Mouse (Mus musculus) liver, postnatal 0 days (tissue): ENCODE results near the gene Gipc3. TPM values are rescaled to one million over a fixed set of nuclear protein-coding genes. Genes with fewer than 3 reads are reported as not detected.

Source experiments
- ATAC-seq: fragments of 200-750 bp; cut with Nextera tagmentation; 2 replicates; pipeline ENCODE4 v1.8.0; 2017; ENCODE audit warnings: mild to moderate bottlenecking, moderate library complexity
- DNase-seq: peaks from one replicate; pipeline ENCODE4 v3.0.0-alpha.2; 2016
- H3K27ac ChIP-seq: fragments of 300-500 bp; sonication (generic); 2 replicates; pipeline ENCODE4 v1.5.1; 2014; ENCODE audit warnings: antibody characterized with exemption, moderate library complexity, mild to moderate bottlenecking, low read depth
- H3K27me3 ChIP-seq: fragments of 300-500 bp; sonication (generic); 2 replicates; pipeline ENCODE4 v1.6.1; 2014; ENCODE audit warnings: low read length, control low read depth, mixed read lengths; ENCODE audit not compliant: insufficient read depth
- H3K36me3 ChIP-seq: fragments of 300-500 bp; sonication (generic); replicated peaks from 2 replicates; pipeline ENCODE4 v1.6.1; 2014; ENCODE audit warnings: mild to moderate bottlenecking, control low read depth, low read length, moderate library complexity, mixed read lengths; ENCODE audit not compliant: insufficient read depth
- H3K4me1 ChIP-seq: fragments of 300-500 bp; sonication (generic); 2 replicates; pipeline ENCODE4 v1.6.1; 2014; ENCODE audit warnings: antibody characterized with exemption, mild to moderate bottlenecking, control low read depth; ENCODE audit not compliant: insufficient read depth
- H3K4me2 ChIP-seq: fragments of 300-500 bp; sonication (generic); 2 replicates; pipeline ENCODE4 v1.6.1; 2014; ENCODE audit warnings: low read depth, mild to moderate bottlenecking, low read length, moderate library complexity, mixed read lengths
- H3K4me3 ChIP-seq: fragments of 300-500 bp; sonication (generic); 2 replicates; pipeline ENCODE4 v1.5.1; 2014; ENCODE audit warnings: low read depth, low read length
- H3K9ac ChIP-seq: fragments of 300-500 bp; sonication (generic); replicated peaks from 2 replicates; pipeline ENCODE4 v1.6.1; 2014; ENCODE audit warnings: mild to moderate bottlenecking, moderate library complexity
- H3K9me3 ChIP-seq: fragments of 300-500 bp; sonication (generic); 2 replicates; pipeline ENCODE4 v1.6.1; 2016; ENCODE audit warnings: mild to moderate bottlenecking, control low read depth, low read length, mixed read lengths
- CTCF ChIP-seq: sonication (generic); IDR thresholded peaks from 2 replicates; pipeline ENCODE4 v1.5.1; 2016; ENCODE audit warnings: antibody characterized with exemption, low read depth
- EP300 ChIP-seq: IDR thresholded peaks from 2 replicates; pipeline ENCODE4 v1.6.1; 2016; ENCODE audit warnings: antibody characterized with exemption, low read depth, mild to moderate bottlenecking
- WGBS: fragments of 180-500 bp; shearing (Covaris S2); extraction: QIAGEN DNeasy Blood & Tissue Kit; methylation state at CpG from one replicate; pipeline ENCODE4 v1.1.7; 2014; ENCODE audit not compliant: insufficient replicate concordance; 5-methylcytosine and 5-hydroxymethylcytosine counted together
- polyA plus RNA-seq: library from polyadenylated mRNA; unstranded; fragments of >200 nt; fragmentation: Nextera tagmentation; extraction: Ambion mirVana; gene quantifications from 2 replicates; pipeline ENCODE4 v1.2.1, GENCODE M21; 2015

Gene Gipc3
- polyA plus RNA-seq, 1 experiment from 2014 or later, result 0.02 TPM

- Histone ChIP-seq H3K27ac (peak within 1 kb of the TSS; percentile 89), H3K9me3 (no peaks in the 10 kb centered on the region), H3K4me3 (peak within 1 kb of the TSS; percentile 75), H3K4me2 (peak within 1 kb of the TSS; percentile 88), H3K36me3 (peaks cover 36% of the 10 kb centered on the region), H3K9ac (peak within 1 kb of the TSS; percentile 90), H3K4me1 (peaks cover 39% of the 10 kb centered on the region), H3K27me3 (no peaks in the 10 kb centered on the region)
- under 1% methylated on average over 68 of the region's 68 CpGs for WGBS
- TF ChIP-seq EP300 (peak; percentile 91), CTCF (peak; percentile 48)
- ATAC-seq (peak; percentile 86), DNase-seq (peak; percentile 99)
These were observed 22.3 kb downstream of the Gipc3 start, which contains the start of gene Cactin for GRCm38 (mm10) chr10:81320550-81321347. Gene Cactin, plus strand, starts transcription at chr10:81321103.

- under 1% methylated on average over 38 of the region's 38 CpGs for whole genome bisulfite sequencing
- Histone ChIP-seq H3K9ac (peak overlapping the region; percentile 66), H3K9me3 (no peaks in the 10 kb centered on the region), H3K4me3 (peak overlapping the region; percentile 75), H3K27ac (peak overlapping the region; percentile 89), H3K4me1 (peaks cover 39% of the 10 kb centered on the region), H3K36me3 (peaks cover 35% of the 10 kb centered on the region), H3K4me2 (peak overlapping the region; percentile 88), H3K27me3 (no peaks in the 10 kb centered on the region)
- TF ChIP-seq CTCF (no peak), EP300 (no peak)
- DNase-seq (peak; percentile 96), ATAC-seq (no peak)
These were observed 23.1 kb downstream of the Gipc3 start for GRCm38 (mm10) chr10:81319741-81320549.

- H3K4me3 ChIP-seq, result peak overlapping the region; percentile 75
- DNase-seq, result no peak
- peak; percentile 36 for TF ChIP-seq CTCF
- no peak for TF ChIP-seq EP300
These were observed 23.8 kb downstream of the Gipc3 start for GRCm38 (mm10) chr10:81319330-81319699.

GRCm38 (mm10) chr10:81318589-81319329 lies 24.3 kb downstream of the Gipc3 start:
- Histone ChIP-seq H3K27me3 (no peaks in the 10 kb centered on the region), H3K9ac (no peak overlapping the region), H3K27ac (peak overlapping the region; percentile 56; the same call in 1 of the 2 replicates), H3K4me3 (no peak overlapping the region), H3K4me2 (0 out of 2 replicates have a peak overlapping the region, but pooled peaks have one; percentile 88), H3K36me3 (peaks cover 30% of the 10 kb centered on the region), H3K9me3 (no peaks in the 10 kb centered on the region), H3K4me1 (peaks cover 39% of the 10 kb centered on the region)
- peak; percentile 77 for DNase-seq
- TF ChIP-seq EP300 (no peak), CTCF (no peak)
- WGBS, result 72% methylated on average over 13 of the region's 13 CpGs
- ATAC-seq, result no peak

More at GRCm38 (mm10) chr10:81319330-81319699, 23.8 kb downstream of the Gipc3 start:
- Histone ChIP-seq H3K4me2 (peak overlapping the region; percentile 88), H3K9ac (peak overlapping the region; percentile 66), H3K4me1 (peaks cover 39% of the 10 kb centered on the region), H3K36me3 (peaks cover 33% of the 10 kb centered on the region), H3K27me3 (no peaks in the 10 kb centered on the region), H3K9me3 (no peaks in the 10 kb centered on the region), H3K27ac (peak overlapping the region; percentile 89)
- no peak for ATAC-seq
- 43% methylated on average over 8 of the region's 8 CpGs for WGBS

GRCm38 (mm10) chr10:81317273-81317672 lies 25.8 kb downstream of the Gipc3 start:
- no peak for ATAC-seq
- Histone ChIP-seq H3K4me3 (no peak overlapping the region), H3K9me3 (no peaks in the 10 kb centered on the region), H3K4me1 (peaks cover 39% of the 10 kb centered on the region), H3K27me3 (no peaks in the 10 kb centered on the region), H3K4me2 (peak overlapping the region; percentile 60), H3K9ac (no peak overlapping the region), H3K36me3 (peaks cover 27% of the 10 kb centered on the region), H3K27ac (no peak overlapping the region)
- DNase-seq, result peak; percentile 62
- no peak for TF ChIP-seq EP300
- 38% methylated on average over 20 of the region's 20 CpGs for WGBS
